Mouse (Mus musculus) hindbrain, embryonic 15.5 days (tissue): ENCODE data around the gene Apol8. TPM values are rescaled to one million over a fixed set of nuclear protein-coding genes. Genes with fewer than 3 reads are reported as not detected.

Experiments used
- ATAC-seq: fragments of 200-750 bp; cut with Nextera tagmentation; 2 replicates; pipeline ENCODE4 v1.8.0; 2017; ENCODE audit warnings: low read depth, moderate number of reproducible peaks, moderate TSS enrichment; ENCODE audit not compliant: low FRiP score
- H3K27ac ChIP-seq: fragments of 300-500 bp; sonication (generic); replicated peaks from 2 replicates; pipeline ENCODE4 v1.5.1; 2015; ENCODE audit warnings: mild to moderate bottlenecking, inconsistent platforms
- H3K27me3 ChIP-seq: fragments of 300-500 bp; sonication (generic); 2 replicates; pipeline ENCODE4 v1.6.1; 2015; ENCODE audit warnings: control low read depth, inconsistent platforms
- H3K36me3 ChIP-seq: fragments of 300-500 bp; sonication (generic); 2 replicates; pipeline ENCODE4 v1.6.1; 2015; ENCODE audit warnings: control low read depth, inconsistent platforms
- H3K4me1 ChIP-seq: fragments of 300-500 bp; sonication (generic); replicated peaks from 2 replicates; pipeline ENCODE4 v1.6.1; 2015; ENCODE audit warnings: control low read depth, inconsistent platforms
- H3K4me2 ChIP-seq: fragments of 300-500 bp; sonication (generic); 2 replicates; pipeline ENCODE4 v1.6.1; 2015; ENCODE audit warnings: moderate library complexity, mild to moderate bottlenecking, inconsistent platforms
- H3K4me3 ChIP-seq: fragments of 300-500 bp; sonication (generic); 2 replicates; pipeline ENCODE4 v1.5.1; 2015; ENCODE audit warnings: mild to moderate bottlenecking, inconsistent platforms
- H3K9ac ChIP-seq: fragments of 300-500 bp; sonication (generic); 2 replicates; pipeline ENCODE4 v1.6.1; 2015; ENCODE audit warnings: inconsistent platforms
- H3K9me3 ChIP-seq: fragments of 300-500 bp; sonication (generic); 2 replicates; pipeline ENCODE4 v1.6.1; 2016; ENCODE audit warnings: control low read depth, inconsistent platforms
- WGBS: fragments of 180-500 bp; shearing (Covaris S2); methylation state at CpG from one replicate; pipeline ENCODE4 v1.1.7; 2015; 5-methylcytosine and 5-hydroxymethylcytosine counted together
- polyA plus RNA-seq: library from polyadenylated mRNA; unstranded; fragments of >200 nt; fragmentation: Nextera tagmentation; extraction: Ambion mirVana; gene quantifications from 2 replicates; pipeline ENCODE4 v1.2.1, GENCODE M21; 2015

Gene Apol8
- polyA plus RNA-seq, 1 experiment from 2014 or later, result 0.25 TPM

DNA sequence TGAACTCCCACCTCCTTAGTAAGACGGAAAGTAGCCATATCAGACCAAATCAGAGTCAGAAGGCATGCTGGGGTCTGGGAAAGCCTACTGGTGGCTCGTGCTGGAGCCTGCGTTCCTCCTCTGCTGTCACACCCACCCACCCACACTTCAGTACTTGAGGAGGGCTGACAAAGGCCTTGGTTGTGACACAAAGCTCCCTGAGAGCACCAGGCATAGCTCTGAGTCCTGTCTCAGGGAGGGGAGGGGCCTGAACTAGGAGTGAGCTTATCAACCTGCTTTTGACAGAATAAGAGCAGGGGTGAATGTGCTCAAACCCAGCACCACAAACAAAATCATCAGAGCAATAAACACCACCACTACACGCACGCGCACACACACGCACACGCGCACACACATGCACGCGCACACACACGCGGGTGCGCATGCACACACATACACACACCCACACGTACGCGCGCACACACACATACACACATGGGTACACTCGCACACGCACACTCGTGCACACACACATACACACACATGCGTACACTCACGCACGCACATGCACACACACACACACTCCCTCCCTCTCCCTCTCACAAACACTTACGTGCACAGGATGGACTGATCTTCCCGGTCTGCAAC, 39.7 kb upstream of the Apol8 start:
- Histone ChIP-seq H3K9ac (no peak overlapping the region), H3K9me3 (no peaks in the 10 kb centered on the region), H3K4me2 (no peak overlapping the region), H3K27ac (no peak overlapping the region), H3K36me3 (peaks cover 3% of the 10 kb centered on the region; the same call in 1 of the 2 replicates), H3K4me3 (no peak overlapping the region), H3K4me1 (peaks cover 17% of the 10 kb centered on the region), H3K27me3 (no peaks in the 10 kb centered on the region)
- no peak for ATAC-seq
- 95% methylated on average over 26 of the region's 26 CpGs for WGBS

DNA sequence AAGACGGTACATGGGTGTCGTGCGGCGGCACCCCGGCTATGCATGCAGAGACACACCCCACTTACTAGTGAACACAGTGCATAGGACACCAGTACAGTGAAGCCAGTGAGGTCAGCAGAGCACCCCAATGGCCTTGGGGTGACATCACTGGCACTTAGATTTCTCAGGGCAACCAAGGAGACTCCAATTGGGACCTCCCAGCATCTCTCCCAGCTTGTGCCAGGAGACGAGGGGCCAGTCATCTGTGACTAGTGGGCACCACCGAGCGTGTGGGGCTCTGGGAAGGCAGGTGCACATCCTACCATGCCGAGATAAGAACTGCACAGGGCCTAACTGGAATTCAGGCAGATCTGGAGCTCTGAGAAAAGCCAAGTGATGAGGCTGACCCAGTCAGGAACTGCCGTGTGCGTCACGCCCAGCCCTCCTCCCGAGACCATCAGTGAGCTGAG, 38.1 kb upstream of the Apol8 start:
- Histone ChIP-seq H3K4me1 (peaks cover 17% of the 10 kb centered on the region), H3K9ac (no peak overlapping the region), H3K36me3 (peaks cover 13% of the 10 kb centered on the region), H3K9me3 (no peaks in the 10 kb centered on the region), H3K27me3 (no peaks in the 10 kb centered on the region), H3K27ac (no peak overlapping the region), H3K4me2 (no peak overlapping the region), H3K4me3 (no peak overlapping the region)
- no peak for ATAC-seq
- WGBS, result 91% methylated on average over 13 of the region's 13 CpGs

DNA sequence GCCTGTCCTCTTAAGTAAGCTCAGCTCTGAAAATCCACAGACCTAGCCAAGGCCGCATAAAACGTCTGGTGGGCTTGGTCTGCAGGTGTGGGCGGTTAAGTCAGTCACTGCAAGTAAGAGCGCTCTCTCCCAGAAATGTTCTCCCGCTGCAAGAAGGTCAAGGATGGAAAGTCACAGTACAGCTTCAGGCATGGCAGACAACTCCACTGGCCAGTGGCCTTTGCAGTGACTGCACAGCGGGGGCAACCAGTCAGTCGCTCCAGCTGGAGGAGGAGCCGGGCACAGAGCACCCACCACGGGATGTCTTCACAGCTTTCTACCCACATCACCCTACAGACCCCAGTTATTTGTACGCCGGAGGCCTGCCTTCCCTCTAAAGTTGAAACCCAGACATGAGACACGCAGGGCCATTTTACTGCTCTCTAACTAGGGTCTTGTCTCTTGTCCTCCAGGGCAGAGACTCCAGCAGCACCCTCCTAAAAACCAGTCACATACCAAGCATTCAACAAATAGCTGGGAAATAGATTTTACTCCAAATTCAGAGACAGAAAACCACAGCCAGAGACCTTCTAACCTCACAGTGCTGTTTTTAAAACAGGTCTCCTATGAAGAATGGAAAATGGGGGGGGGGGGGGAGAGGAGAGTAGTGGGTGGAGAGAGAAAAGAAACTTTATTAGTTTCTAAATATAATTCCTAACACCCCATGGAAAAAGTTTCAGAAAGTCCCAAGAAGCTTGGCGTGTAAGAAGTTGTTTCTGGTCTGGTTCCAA, 37.5 kb upstream of the Apol8 start:
- no peak overlapping the region for H3K27ac ChIP-seq
- no peaks in the 10 kb centered on the region for H3K9me3 ChIP-seq
- no peak overlapping the region for H3K4me2 ChIP-seq
- H3K36me3 ChIP-seq, result peaks cover 15% of the 10 kb centered on the region
- H3K4me1 ChIP-seq, result peaks cover 16% of the 10 kb centered on the region
- 88% methylated on average over 13 of the region's 13 CpGs for WGBS
- no peak overlapping the region for H3K4me3 ChIP-seq
- ATAC-seq, result no peak
- no peaks in the 10 kb centered on the region for H3K27me3 ChIP-seq
- H3K9ac ChIP-seq, result no peak overlapping the region

DNA sequence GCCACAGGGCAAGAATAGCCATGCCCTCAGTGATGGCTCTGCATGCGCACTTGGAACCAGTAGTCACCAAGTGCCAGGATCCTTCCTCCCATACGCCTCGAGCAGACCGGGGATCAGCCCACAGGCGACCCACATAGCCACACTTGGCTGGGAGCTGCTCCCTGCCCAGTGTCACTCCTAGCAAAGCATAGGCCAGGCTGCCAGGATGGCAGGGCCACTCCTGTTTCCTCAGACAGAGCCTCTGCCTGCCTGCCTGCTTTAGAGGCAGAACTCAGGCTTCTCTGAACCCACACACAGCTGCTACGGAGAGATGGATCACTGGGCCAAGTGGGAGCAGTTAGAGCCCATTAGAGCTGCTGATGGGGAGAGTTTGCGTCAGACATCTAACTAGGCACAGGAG, 36.8 kb upstream of the Apol8 start:
- Histone ChIP-seq H3K4me3 (no peak overlapping the region), H3K4me2 (no peak overlapping the region), H3K27ac (no peak overlapping the region), H3K36me3 (peaks cover 21% of the 10 kb centered on the region), H3K4me1 (peaks cover 8% of the 10 kb centered on the region), H3K9me3 (no peaks in the 10 kb centered on the region), H3K9ac (no peak overlapping the region), H3K27me3 (no peaks in the 10 kb centered on the region)
- 89% methylated on average over 7 of the region's 7 CpGs for WGBS
- no peak for ATAC-seq

DNA sequence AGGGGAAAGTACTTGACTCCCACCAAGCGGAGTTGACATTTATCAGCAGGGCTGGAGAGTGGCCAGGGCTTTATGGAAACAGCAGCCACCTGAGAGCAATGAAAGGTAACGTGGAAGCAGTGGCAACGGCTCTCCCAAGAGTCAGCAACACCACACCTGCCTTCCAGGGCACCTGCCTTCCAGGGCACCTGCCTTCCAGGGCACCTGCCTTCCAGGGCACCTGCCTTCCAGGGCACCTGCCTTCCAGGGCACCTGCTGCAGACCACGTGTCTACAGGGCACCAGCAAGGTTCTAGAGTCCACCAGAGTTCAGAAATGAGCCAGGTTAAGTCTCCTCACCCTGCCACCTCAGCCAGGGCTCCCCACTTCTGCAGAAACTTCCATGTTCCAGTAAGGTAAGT, 36.3 kb upstream of the Apol8 start:
- Histone ChIP-seq H3K4me3 (no peak overlapping the region), H3K9ac (no peak overlapping the region), H3K27ac (no peak overlapping the region), H3K9me3 (no peaks in the 10 kb centered on the region), H3K4me2 (no peak overlapping the region), H3K36me3 (peaks cover 26% of the 10 kb centered on the region), H3K27me3 (no peaks in the 10 kb centered on the region), H3K4me1 (peaks cover 4% of the 10 kb centered on the region)
- WGBS, result 89% methylated on average over 4 of the region's 4 CpGs
- ATAC-seq, result no peak

DNA sequence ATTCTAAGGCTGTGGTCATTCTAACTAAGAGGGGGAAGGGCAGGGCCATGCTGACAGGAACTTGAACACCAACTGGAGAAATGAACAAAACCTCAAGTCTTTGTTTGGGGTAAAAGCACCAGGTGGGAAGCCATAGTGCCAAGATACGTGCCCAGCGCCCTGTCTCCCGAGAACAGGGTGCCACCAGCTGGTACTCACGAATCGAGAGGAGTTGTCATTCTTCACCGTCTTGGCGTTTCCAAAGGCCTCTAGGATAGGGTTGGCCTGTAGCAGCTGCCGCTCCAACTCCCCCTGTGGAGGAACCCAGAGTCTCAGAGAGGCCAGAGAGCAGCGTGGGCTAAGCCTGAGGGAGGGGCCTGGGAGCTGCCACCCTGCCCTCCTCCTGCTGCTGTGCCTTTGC, 35.3 kb upstream of the Apol8 start:
- ATAC-seq, result no peak
- H3K36me3 ChIP-seq, result peaks cover 26% of the 10 kb centered on the region
- no peaks in the 10 kb centered on the region for H3K27me3 ChIP-seq
- H3K4me3 ChIP-seq, result no peak overlapping the region
- no peak overlapping the region for H3K4me2 ChIP-seq
- WGBS, result 78% methylated on average over 9 of the region's 9 CpGs
- no peaks in the 10 kb centered on the region for H3K4me1 ChIP-seq
- H3K27ac ChIP-seq, result no peak overlapping the region
- no peaks in the 10 kb centered on the region for H3K9me3 ChIP-seq
- H3K9ac ChIP-seq, result no peak overlapping the region

DNA sequence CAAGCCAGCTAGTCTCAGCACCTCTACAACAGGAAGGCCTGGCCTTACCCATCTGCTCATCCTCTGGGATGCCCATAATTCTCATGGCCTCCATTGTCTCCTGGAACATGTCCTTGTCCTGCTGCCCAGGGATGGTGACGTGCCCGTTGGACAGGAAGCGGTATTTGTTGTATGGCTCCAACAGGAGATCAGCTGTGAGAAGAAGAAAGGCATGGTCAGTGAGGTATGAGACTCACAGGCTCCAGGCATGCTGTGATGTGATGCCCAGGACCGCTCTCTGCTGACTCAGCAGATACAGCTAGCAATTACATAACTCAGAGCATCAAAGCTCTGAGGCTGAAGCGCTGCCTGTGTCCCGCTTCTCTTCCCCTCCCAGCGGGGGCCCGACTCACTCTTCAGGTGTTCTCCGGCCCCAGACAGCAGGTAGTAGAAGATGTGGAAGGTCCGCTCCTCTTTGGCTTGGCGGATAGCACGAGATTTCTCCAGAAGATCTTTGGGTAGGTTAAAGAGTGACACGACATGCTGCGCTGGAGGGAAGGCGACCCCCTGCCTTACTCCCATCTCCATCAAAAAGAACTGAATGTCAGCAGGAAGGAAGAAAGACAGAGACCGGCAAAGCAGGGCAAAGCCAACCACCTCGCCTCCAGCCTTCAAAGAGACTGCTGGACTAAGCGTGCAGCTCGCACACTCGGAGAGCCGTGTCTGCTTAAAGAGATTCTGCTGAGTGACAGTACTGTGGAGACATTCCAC, 34.0 kb upstream of the Apol8 start:
- Histone ChIP-seq H3K27ac (no peak overlapping the region), H3K4me3 (no peak overlapping the region), H3K9me3 (no peaks in the 10 kb centered on the region), H3K4me1 (no peaks in the 10 kb centered on the region), H3K36me3 (peaks cover 37% of the 10 kb centered on the region), H3K9ac (no peak overlapping the region), H3K4me2 (no peak overlapping the region), H3K27me3 (no peaks in the 10 kb centered on the region)
- no peak for ATAC-seq
- WGBS, result 85% methylated on average over 21 of the region's 21 CpGs

DNA sequence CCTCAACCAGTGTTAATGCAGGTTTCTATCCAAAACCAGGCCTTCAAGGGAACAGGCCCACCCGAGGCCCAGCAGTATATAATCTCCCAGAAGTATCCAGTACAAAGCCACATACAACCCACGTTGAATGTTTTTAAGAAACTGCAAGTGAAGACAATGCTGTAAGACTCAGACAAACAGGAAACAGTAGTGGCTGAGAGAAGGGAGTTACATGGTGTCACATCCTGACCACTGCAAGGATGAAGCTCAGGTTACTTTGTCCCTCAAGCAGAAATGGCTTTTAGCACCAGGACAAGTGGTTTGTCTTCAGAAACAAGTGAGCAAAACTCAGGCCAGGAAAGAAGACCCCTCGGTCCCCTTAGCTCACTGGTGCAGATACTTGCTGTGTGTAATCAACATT, 32.4 kb upstream of the Apol8 start:
- peaks cover 53% of the 10 kb centered on the region for H3K36me3 ChIP-seq
- no peaks in the 10 kb centered on the region for H3K27me3 ChIP-seq
- H3K9me3 ChIP-seq, result no peaks in the 10 kb centered on the region
- WGBS, result 84% methylated on average over 3 of the region's 3 CpGs
- H3K27ac ChIP-seq, result no peak overlapping the region
- no peaks in the 10 kb centered on the region for H3K4me1 ChIP-seq
- no peak for ATAC-seq
- H3K9ac ChIP-seq, result no peak overlapping the region
- H3K4me3 ChIP-seq, result no peak overlapping the region
- no peak overlapping the region for H3K4me2 ChIP-seq

DNA sequence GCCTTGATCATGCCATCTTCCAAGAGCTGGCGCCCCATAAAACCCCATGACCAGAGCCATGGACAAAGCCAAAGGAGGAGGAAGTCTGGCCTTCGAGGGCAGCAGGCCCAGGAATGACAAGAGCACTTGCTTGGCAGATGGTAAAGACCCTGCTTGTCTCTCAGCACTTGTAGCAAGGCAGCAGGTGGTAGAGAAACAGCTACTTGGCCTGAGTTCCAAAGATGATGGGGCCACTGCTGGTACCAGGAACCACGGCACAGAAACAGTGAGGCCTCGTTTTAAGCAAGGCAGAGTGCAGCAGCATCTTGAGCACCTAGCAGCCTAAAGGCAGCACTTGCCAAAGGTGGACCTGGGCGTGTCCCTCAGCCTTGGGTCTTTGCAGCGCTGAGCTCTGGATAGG, 31.6 kb upstream of the Apol8 start:
- 78% methylated on average over 6 of the region's 6 CpGs for WGBS
- Histone ChIP-seq H3K9ac (no peak overlapping the region), H3K4me3 (no peak overlapping the region), H3K36me3 (peaks cover 53% of the 10 kb centered on the region), H3K27me3 (no peaks in the 10 kb centered on the region), H3K9me3 (no peaks in the 10 kb centered on the region), H3K4me2 (no peak overlapping the region), H3K27ac (no peak overlapping the region), H3K4me1 (no peaks in the 10 kb centered on the region)
- ATAC-seq, result no peak

DNA sequence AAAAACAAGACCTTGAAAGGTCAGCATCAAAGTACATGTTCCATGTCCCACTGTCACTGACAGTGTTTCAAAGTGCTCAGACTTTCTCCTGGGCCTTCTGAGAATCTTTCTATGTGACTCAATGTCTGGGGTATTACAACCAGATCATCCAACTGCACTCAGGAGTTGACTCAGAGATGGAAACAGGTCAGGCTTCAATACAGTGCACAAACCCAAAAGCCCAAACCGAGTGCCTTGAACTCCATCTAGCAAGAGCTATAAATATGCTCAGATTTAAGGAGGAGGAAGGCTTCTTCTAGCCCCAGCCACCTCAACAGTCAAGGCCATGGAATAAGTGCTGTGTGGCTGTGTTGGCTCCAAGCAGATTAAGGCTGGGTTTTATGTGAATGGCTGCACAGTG, 29.0 kb upstream of the Apol8 start:
- no peak overlapping the region for H3K27ac ChIP-seq
- no peaks in the 10 kb centered on the region for H3K4me1 ChIP-seq
- no peak overlapping the region for H3K4me2 ChIP-seq
- ATAC-seq, result no peak
- H3K36me3 ChIP-seq, result peaks cover 64% of the 10 kb centered on the region
- H3K9me3 ChIP-seq, result no peaks in the 10 kb centered on the region
- no peak overlapping the region for H3K4me3 ChIP-seq
- no peaks in the 10 kb centered on the region for H3K27me3 ChIP-seq
- WGBS, result 91% methylated on average over 1 of the region's 1 CpGs
- H3K9ac ChIP-seq, result no peak overlapping the region

DNA sequence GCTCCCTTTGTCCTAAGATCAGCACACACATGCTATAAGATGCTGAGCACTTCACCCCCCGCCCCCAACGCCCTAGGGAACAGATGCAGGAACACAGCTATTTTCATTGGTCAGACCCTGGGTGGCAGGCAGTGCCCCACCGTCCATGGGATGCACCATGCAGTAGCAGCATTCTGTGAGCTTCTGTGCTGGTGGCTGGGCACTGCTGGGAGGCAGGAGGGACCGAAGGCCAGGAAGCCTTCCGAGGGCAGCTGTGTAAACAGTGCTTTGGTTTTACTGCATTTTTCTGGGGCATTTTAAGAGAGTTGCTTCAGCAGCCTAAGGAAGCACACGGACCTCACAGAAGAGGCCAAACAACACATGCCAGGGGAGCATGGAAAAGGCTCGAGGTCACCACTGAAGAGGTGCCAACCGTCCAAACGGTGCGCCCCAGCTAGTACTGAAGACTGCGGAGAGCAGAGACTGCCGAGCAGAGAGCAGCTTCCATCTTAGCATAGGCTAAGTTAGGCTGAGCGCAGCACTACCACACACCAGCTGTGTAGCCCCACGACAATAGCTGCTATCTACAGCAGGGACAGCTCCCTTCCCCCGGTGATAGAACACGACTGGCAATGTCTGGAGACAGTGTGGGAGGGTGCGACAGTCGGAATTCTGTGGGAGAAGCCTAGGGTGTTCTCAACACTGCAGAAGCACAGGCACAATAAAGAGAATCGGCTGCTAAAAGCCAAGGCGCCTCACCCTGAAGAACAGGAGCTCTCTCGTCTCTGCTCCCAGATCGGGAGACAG, 27.4 kb upstream of the Apol8 start:
- H3K27ac ChIP-seq, result no peak overlapping the region
- no peak overlapping the region for H3K4me2 ChIP-seq
- no peak overlapping the region for H3K9ac ChIP-seq
- no peaks in the 10 kb centered on the region for H3K9me3 ChIP-seq
- no peak overlapping the region for H3K4me3 ChIP-seq
- peaks cover 61% of the 10 kb centered on the region for H3K36me3 ChIP-seq
- H3K27me3 ChIP-seq, result no peaks in the 10 kb centered on the region
- 84% methylated on average over 22 of the region's 22 CpGs for WGBS
- H3K4me1 ChIP-seq, result no peaks in the 10 kb centered on the region
- ATAC-seq, result no peak
